Mouse (Mus musculus) embryonic stem cell, embryonic (primary cell): ENCODE results near the gene Kif5c.

ENCODE experiments used
- CTCF ChIA-PET, 4 experiments: fragments of 300-600 bp in 2 of 4; fragments of 350-600 bp in 2 of 4; sonication (Branson Sonifier 250); formaldehyde crosslinking; loops; one replicate each; lab custom pipeline; 2022; ENCODE audit warnings: inconsistent platforms in 2 of 4; lab: Charles Lee
- POLR2A ChIA-PET, 4 experiments: fragments of 300-600 bp in 2 of 4; fragments of 350-600 bp in 2 of 4; sonication (Branson Sonifier 250); formaldehyde crosslinking; loops; one replicate each; lab custom pipeline; 2022; ENCODE audit warnings: antibody characterized with exemption in 4 of 4, inconsistent platforms in 1 of 4; lab: Charles Lee

Kif5c gene

DNA sequence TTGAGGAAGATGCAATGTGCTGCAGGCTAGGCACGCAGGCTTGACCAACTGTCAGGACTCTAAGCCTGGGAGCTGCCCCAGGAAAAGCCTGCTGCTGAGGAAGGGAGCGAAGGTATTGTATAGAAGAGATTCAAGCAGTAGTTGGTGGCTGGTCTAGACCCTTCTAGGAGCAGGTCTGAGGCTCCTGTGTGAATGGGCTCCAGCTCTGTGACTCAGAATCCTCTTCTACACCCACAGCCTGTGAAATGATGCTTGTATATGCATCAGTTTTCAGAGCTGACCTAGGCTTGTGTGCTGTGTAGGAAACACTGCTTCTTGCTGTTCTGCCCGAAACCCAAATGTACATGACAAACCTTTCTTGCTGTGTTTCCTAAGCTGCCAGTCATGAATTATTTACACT is 76.4 kb downstream of the Kif5c start:
- CTCF ChIA-PET = interaction anchor here in 1 of 4 experiments (0.9 kb wide), 1 partner anchor 69 kb away, joined by 3 read pairs; no protein-coding TSS in a partner anchor

DNA sequence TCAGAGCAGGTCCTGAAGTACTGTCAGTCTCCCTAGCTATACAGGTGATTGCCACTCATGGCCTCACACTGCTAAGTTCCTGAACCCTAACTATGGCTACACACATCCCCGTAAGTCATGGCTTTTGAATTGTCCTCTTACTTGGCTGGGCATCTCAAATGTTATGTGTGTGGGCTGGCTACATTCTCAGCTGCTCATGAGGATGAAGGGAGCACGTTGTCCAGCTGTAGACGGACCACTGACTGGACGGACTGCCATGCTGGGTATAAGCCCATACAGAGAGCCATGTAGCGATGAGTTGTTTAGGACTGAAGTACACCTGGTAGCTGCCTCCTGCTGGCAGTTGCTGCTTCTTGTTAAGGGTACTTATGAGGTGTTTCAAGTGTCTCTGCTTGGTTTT is 79.8 kb downstream of the Kif5c start:
- ChIA-PET CTCF (no interaction called here), POLR2A (no interaction called here)

More for the DNA sequence above, 76.4 kb downstream of the Kif5c start:
- POLR2A ChIA-PET = interaction anchor here in 1 of 4 experiments (0.5 kb wide), 1 partner anchor 246 kb away, joined by 3 read pairs; no protein-coding TSS in a partner anchor

DNA sequence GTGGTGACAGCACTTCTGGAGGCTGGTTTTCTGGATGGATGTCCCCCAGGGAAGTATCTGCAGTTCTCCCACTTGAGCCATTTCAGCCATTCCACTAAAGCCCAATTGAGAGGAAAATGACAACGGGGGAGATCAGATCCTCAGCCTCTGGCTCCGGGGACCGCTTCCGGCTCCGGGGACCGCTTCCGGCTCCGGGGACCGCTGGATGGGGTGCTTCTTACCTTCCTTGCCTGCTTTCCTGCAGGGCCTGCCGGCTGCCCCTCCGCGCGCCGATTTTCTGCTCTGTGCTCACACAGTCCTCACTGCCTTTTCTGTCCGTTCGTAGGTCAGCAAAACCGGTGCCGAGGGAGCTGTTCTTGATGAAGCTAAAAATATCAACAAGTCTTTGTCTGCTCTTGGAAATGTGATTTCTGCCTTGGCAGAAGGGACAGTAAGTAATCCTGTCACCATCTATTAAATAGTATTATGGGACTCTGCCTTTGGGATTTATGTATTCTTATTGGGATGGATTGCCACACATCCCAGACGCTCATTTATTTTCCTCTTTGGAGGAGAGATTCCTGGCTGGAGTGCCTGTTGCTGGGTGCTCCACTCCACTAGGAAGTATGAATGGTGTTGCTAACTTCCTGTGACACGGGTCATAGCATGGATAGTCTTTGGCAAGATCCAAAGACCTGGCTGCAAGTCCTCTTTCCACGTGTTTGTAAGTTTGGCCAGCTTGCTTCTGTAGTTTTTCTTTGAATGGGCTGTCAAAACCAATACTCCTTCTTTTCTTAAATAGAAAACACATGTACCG is 81.3 kb downstream of the Kif5c start:
- POLR2A ChIA-PET = interaction anchor here in 1 of 4 experiments (0.6 kb wide), 1 partner anchor 12 kb away, joined by 3 read pairs; no protein-coding TSS in a partner anchor

DNA sequence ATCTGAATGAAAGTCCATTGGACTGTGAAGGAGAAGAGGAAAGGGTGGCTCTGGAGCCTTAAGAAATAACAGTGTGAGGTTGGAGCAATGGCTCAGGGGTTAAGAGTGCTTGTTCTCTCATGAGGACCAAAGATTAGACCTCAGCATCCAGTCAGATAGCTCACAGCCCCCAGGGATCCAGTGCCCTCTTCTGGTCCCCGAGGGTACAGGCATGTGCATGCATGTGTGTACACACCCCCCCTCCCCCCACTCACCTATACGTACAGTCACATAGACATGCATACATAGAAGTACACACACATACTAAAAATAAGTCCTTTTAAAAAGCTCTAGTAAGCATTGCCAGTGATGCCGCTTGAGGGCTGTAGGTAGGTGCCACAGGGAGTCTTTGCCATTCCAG is 91.1 kb downstream of the Kif5c start:
- CTCF ChIA-PET = interaction anchor here in 3 of 4 experiments (0.6 to 1.3 kb wide), 5 partner anchors 16 to 262 kb away, joined by 3 read pairs; no protein-coding TSS in a partner anchor

More for the DNA sequence above, 81.3 kb downstream of the Kif5c start:
- CTCF ChIA-PET = no interaction called here

DNA sequence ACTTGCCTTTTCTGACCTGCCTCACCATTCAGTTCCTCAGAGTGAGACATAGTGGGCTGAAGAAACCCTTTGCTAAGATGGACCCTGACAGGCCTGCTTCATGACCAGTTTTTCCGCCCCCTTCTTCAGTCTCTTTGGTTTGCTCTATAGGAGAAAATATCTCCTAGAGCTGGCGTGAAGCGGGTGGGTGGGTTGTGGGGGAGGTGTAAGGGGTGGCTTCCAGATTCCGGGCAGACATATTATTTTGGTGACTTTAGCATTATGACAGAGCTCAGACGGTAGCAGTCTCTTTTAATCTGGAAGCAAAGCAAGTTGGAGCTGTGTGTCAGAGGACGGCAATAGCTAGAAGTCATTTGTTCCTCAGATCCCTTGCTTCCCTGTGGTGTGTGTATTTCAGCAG is 92.6 kb downstream of the Kif5c start:
- ChIA-PET POLR2A (interaction anchor here in 2 of 4 experiments (0.7 to 1.1 kb wide), 3 partner anchors 11 to 355 kb away, joined by 3 read pairs; no protein-coding TSS in a partner anchor), CTCF (interaction anchor here in 1 of 4 experiments (0.9 kb wide), 1 partner anchor 15 kb away, joined by 3 read pairs; no protein-coding TSS in a partner anchor)

More for the DNA sequence above, 91.1 kb downstream of the Kif5c start:
- POLR2A ChIA-PET = interaction anchor here in 1 of 4 experiments (0.6 to 1.1 kb wide), 2 partner anchors 17 to 184 kb away, joined by 3 to 7 read pairs; no protein-coding TSS in a partner anchor

DNA sequence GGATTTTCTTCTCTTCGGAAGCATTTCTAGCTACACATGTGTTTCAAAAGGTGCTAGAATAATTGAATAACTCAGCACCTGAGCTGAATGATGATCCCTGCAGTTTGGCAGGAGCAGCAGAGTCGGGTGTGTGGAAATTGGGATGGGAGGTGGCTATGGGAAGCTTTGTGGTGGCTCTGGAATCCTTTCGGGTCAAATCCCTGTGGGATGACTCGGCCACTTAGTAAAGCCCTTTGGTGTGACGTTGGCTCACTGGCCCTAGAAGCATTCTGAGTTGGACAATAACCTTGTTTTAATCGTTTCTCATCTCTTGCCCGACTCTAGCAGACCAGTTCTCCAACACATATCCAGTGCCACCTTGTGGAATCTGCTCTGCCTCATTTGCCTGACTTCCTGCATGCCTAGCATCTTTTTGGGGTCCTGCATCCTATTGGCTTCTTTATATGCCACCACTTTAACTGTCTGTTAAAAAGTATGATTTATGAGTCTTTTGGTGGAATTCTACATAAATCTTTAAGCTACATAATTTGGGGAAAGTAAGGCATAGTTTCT is 93.3 kb downstream of the Kif5c start:
- POLR2A ChIA-PET = interaction anchor here in 2 of 4 experiments (0.7 to 1.1 kb wide), 3 partner anchors 11 to 356 kb away, joined by 3 read pairs; no protein-coding TSS in a partner anchor
- CTCF ChIA-PET = no interaction called here

- ChIA-PET POLR2A (interaction anchor here in 1 of 4 experiments (1.5 kb wide), 1 partner anchor 768 kb away, joined by 4 read pairs; the partner anchor contains the start of gene Mbd5), CTCF (no interaction called here)
Measured at GRCm38 (mm10) chr2:49716490-49716889, 97.4 kb downstream of the Kif5c start.

GRCm38 (mm10) chr2:49717437-49718116 is 98.5 kb downstream of the Kif5c start:
- CTCF ChIA-PET = interaction anchor here in 3 of 4 experiments (0.6 to 2.0 kb wide), 6 partner anchors 9 to 248 kb away, joined by 3 to 11 read pairs (median 4); no protein-coding TSS in a partner anchor
- POLR2A ChIA-PET = interaction anchor here in 3 of 4 experiments (0.5 to 1.5 kb wide), 6 partner anchors 25 to 769 kb away, joined by 3 to 10 read pairs (median 4); partner anchors contain the start of gene Mbd5 (in 1 of the 3)

GRCm38 (mm10) chr2:49718492-49718891 is 99.4 kb downstream of the Kif5c start:
- POLR2A ChIA-PET = interaction anchor here in 2 of 4 experiments (0.7 to 1.2 kb wide), 4 partner anchors 9 to 267 kb away, joined by 3 to 4 read pairs (median 3); no protein-coding TSS in a partner anchor

DNA sequence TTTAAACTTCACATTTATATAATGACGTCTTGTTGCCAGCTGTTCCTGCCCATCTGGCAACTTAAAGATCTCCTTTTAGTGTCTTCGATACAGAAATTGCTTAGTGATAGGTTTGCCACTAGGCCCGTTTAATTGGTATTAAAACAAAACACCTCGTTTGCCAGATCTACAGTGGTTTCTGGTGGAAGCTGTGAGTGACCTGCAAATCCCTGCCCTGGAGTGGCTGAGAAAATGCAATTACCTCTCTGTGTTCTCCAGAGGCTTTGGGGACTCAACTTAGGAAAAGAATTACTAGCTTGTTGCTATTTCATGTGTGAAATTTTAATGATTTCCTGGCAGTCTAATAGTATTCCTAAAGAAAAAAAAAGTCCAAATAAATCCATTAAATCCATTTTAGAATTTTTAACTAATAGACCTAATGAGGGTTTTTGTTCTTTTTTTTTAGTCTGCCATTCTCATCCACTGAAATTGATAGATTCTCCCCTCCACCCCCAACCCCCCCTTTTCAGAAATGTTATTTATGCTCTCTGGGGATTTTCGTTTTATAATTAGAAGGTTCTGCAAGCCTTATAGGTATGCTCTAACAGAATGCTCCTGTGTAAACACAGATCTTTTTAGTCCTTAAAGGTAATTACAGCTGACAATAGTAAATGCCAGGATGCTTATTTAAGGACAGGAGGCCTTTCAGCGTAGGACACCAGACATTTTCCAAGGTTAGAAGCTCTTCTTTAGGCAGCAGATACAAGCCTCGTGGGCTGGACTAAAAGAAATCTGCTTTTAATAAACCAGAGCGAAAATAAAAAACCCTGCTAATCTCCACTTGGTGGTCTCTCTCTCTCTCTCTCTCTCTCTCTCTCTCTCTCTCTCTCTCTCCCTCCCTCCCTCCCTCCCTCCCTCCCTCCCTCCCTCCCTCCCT is 100.1 kb downstream of the Kif5c start:
- ChIA-PET POLR2A (interaction anchor here in 2 of 4 experiments (0.7 to 1.2 kb wide), 5 partner anchors 8 to 1140 kb away, joined by 3 to 4 read pairs (median 3); no protein-coding TSS in a partner anchor), CTCF (interaction anchor here in 2 of 4 experiments (0.7 to 2.0 kb wide), 2 partner anchors 8 to 30 kb away, joined by 4 to 11 read pairs; no protein-coding TSS in a partner anchor)

More at GRCm38 (mm10) chr2:49718492-49718891, 99.4 kb downstream of the Kif5c start:
- CTCF ChIA-PET = interaction anchor here in 1 of 4 experiments (2.0 kb wide), 1 partner anchor 8 kb away, joined by 11 read pairs; no protein-coding TSS in a partner anchor

- CTCF ChIA-PET = no interaction called here
- POLR2A ChIA-PET = interaction anchor here in 2 of 4 experiments (0.7 to 0.8 kb wide), 2 partner anchors 77 to 300 kb away, joined by 3 to 4 read pairs; no protein-coding TSS in a partner anchor
Measured at GRCm38 (mm10) chr2:49719854-49720253, 100.8 kb downstream of the Kif5c start.

- ChIA-PET POLR2A (no interaction called here), CTCF (no interaction called here)
Measured at GRCm38 (mm10) chr2:49720343-49720742, 101.2 kb downstream of the Kif5c start.

DNA sequence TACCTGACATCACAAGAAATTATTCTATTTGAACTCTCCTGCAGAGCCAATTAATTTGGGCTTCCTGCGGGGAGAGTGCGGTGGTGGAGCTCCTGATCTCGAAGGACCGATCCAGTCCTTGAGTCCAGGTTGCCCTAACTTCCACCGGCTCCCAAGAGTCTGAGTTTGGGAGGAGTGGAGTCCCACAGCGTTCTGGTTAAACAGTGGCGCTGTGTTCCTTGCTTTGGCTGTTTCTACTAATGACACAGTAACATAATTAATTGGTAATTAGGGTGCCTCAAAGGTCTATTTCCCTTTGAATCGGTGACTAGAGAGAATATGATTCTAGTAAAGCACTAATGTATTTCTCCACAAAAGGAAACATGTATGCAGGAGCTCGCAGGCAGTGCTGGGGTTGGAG is 103.2 kb downstream of the Kif5c start:
- POLR2A ChIA-PET = interaction anchor here (0.5 to 1.9 kb wide), 9 partner anchors 11 to 272 kb away, joined by 3 to 6 read pairs (median 3); no protein-coding TSS in a partner anchor
- CTCF ChIA-PET = interaction anchor here (0.6 to 2.4 kb wide), 4 partner anchors 12 to 409 kb away, joined by 3 to 8 read pairs (median 4); no protein-coding TSS in a partner anchor

- POLR2A ChIA-PET = interaction anchor here (0.7 to 1.9 kb wide), 6 partner anchors 10 to 272 kb away, joined by 3 to 6 read pairs (median 3); no protein-coding TSS in a partner anchor
- CTCF ChIA-PET = interaction anchor here in 3 of 4 experiments (1.4 to 2.4 kb wide), 3 partner anchors 12 to 410 kb away, joined by 3 to 8 read pairs (median 4); no protein-coding TSS in a partner anchor
Measured at GRCm38 (mm10) chr2:49722983-49723382, 103.9 kb downstream of the Kif5c start.

DNA sequence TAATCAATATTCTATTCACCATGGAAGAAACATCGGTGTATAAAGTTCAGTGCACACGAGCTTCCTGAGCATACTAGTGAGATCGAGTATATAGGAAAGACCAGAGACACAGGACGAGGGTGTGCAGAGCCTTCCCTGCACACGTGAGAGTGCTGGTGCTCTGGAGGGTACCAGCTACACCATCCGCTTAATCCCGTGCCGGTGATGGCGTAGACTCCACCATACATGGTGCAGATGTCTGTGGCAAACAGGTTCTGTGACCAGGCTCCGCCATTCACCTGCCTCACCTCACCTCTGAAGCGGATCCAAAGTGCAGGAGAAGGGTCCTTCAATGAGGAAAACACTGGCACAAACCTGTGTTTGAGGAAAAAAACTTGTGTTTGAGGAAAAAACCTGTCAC is 107.6 kb downstream of the Kif5c start:
- POLR2A ChIA-PET = interaction anchor here in 2 of 4 experiments (0.6 to 1.9 kb wide), 3 partner anchors 8 to 279 kb away, joined by 3 to 7 read pairs (median 3); no protein-coding TSS in a partner anchor
- CTCF ChIA-PET = interaction anchor here (0.6 to 2.3 kb wide), 15 partner anchors 8 to 1602 kb away, joined by 3 to 11 read pairs (median 4); no protein-coding TSS in a partner anchor

DNA sequence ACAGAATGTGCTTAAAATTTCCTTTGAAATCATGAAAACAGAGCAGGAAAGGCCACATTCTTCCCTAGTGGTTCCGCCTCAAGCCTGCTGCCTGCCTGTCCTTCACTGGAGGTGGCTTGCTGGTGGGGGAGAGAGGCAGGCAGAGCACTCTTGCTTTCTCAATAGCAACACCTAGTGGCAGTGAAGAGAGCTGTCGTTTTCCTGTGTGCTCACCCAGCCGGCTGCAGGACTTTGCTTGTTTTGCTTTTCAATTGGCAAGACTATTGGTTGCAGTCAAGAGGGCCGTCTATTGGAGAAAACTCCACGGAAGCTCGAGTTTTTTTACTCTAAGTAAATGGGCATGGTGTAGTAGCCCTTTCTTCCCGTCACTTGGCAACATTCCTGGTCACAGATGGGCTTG is 108.1 kb downstream of the Kif5c start:
- ChIA-PET POLR2A (interaction anchor here in 3 of 4 experiments (0.5 to 1.9 kb wide), 9 partner anchors 9 to 907 kb away, joined by 3 to 7 read pairs (median 3); partner anchors contain the start of gene Mbd5 (in 1 of the 3)), CTCF (interaction anchor here (0.6 to 2.3 kb wide), 23 partner anchors 9 to 1602 kb away, joined by 3 to 11 read pairs (median 3); no protein-coding TSS in a partner anchor)
